Mouse (Mus musculus) embryonic fibroblast, embryonic 13.5 days (primary cell): Measurements from ENCODE around the gene Lrrk2.

Experiments used
- CTCF ChIP-seq: IDR thresholded peaks from 2 replicates; pipeline ENCODE4 v1.5.1; 2011; ENCODE audit warnings: mild to moderate bottlenecking, control low read depth, low read length, moderate library complexity, borderline replicate concordance; ENCODE audit not compliant: insufficient read depth
- POLR2A ChIP-seq: IDR thresholded peaks from 2 replicates; pipeline ENCODE4 v1.6.1; 2011; ENCODE audit warnings: low read depth, mild to moderate bottlenecking, control low read depth, low read length, moderate library complexity

DNA sequence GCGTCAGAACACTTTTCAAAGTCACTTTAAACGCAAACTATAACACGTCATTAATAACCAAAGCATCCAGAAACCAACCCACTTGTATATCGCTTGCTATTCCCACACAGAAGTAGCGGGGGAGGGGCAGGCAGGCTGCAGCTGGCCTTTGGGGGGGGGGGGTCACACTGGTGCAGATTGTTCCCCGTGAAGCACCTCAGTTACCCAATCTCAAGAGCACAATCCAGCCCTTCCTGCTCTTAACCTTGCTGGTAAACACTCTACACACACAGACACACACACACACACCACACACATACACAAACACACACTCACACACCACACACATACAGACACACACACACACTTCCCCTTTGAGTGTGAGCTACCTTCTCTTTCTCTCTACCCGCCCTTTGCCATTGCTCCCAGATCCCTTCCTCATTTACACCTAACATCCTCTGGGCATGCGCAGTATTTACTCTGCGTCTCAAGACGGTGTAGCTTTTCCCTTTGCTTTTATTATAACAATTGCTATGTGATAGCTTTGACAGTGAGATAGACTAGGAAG, 8.3 kb upstream of the Lrrk2 start:
- TF ChIP-seq POLR2A (no peak), CTCF (no peak)
